Mouse (Mus musculus) cerebellum, adult 9-11 months (tissue): ENCODE results near the gene F3.

Source experiments
- DNase-seq: peaks from one replicate; pipeline ENCODE4 v3.0.0; 2022

The F3 gene

DNA sequence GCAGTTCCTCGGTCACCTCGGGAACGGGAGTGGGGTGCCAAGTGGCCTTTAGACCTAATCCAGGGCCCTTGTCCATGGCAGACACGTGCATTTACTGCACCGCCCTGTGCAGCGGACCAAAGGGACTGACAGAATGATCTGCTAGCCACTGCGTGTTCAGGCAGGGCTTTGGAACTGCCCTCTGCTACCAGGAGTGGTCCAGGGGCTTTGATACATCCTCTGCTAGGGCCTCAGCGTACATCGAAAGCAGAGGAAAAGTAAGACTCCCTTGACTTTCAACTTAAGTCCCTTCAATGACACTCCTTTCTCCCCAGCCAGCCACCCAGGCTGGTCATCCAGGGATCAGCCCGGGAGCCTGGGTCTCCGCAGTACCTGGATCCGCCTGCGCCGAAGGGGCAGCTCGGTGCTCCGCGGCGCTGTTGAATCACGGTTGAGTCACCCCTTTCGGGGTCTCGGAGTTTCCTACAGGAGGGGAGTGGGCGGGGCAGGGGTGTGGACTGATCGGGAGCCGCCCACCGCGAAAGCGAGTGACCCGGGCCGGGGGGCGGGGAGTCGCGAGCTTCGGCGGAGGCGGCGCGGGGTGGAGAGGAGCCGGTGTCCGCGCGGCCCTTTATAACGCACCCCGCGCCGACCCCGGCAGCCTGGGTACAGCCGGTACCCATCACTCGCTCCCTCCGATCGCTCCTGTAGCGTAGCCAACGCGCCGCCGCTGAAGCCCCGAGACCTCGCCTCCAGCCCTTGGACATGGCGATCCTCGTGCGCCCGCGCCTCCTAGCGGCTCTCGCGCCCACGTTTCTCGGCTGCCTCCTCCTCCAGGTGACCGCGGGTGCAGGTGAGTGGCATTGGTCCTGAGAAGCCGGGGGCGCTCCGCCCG is at the start of gene F3:
Gene F3 (plus strand): TSS at position 567 of the 874 bp plus-strand sequence.
- DNase-seq: peak; percentile 80

DNA sequence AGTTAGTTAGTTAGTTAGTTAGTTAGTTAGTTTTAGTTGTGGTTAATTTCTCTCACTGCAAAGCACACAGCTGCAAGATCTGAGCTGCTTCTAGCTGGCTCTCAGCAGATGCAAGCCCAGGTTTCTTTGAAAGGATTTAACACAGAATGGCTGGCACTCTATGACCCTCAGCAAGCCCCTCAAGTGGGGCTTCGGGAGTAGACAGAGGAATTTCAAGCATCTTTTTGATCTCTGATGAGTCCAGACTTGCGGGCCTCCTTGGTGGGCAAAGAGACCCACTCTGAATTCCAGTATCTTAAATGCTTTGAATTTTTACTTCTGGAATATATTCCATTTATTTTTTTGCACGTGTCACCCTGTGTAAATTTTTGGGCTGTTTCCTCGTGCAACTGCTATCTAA is 44.4 kb upstream of the F3 start:
- DNase-seq: no peak

DNA sequence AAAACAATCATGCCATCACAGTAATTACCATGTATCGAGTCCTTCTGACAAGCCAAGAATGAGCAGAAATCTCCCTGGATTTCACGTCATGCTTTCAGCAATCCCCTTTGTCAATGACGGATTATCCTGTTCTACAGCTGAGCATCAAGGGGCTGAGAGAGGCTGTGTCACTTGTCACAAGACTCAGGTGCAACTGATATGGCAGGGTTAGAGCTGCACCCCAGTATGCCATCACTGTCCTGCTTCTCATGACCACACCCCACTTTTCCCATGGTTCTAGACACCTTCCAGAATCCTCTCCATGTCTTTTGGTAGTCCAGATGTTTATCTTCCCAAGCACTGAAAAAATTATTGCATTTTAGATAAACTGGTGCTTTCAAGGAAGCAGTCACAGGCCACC is 43.9 kb upstream of the F3 start:
- no peak for DNase-seq

DNA sequence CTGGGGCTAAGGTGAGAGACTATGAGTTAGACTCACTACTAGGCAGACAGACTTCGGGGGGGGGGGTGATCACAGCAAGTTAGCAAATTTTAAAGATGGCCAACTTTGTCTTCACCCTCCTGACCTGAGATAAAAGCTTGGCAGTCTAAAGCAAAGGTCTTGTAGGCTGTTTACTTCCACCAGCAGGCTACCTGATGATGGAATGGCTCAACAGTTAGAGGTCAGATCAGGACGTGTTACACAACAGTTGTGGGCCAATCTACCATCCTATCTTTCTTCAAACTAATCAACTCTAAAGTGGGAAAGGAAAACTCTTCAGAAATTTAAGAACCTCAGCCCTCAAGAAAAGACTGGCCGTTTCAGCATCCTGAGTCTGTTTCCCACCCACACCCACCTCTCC is 43.1 kb upstream of the F3 start:
- DNase-seq: no peak

DNA sequence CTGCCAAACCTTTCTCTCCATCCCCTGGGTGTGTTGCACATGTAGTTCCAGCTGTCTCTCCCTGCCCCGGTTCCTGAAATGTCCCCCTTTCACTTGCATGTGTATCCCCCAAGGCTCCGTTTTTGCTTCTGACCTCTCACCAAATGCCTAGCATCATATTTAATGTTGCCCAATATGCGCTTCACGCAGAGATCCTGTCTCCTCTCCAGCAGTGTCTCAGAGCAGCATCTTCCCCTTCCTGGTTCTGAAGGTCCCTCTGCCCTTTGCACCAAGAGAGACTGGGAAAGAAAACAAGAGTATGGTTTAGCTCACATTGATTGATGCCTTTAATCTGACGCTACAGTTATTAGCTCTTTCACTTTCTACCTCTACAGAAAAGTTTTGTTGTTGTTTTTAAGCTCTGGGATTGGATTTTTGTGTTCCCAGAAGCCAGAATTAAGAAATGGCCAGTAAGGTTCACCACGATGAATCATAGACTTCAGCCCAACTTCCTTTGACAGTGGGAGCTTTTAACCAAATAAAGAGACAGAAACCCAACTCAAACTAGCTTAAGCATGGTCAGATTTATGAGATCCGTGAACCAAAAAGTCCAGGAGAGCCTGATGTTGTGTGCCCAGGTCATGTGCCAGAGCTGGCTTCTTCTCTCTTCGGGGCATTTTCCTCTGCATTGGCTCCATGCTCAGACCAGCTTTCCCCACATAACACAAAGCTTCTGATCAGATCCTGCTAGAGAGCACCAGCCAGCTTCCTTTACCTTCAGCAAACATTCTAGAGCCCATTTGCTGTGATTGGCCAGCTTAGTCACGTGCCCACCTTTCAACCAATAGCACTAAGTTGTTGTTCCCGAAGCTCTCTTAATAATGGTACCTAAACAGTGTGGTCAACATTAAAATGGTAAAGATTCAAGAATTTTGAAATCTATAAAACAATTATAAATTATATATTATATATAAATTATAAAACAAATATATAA is 40.6 kb upstream of the F3 start:
- DNase-seq: no peak

DNA sequence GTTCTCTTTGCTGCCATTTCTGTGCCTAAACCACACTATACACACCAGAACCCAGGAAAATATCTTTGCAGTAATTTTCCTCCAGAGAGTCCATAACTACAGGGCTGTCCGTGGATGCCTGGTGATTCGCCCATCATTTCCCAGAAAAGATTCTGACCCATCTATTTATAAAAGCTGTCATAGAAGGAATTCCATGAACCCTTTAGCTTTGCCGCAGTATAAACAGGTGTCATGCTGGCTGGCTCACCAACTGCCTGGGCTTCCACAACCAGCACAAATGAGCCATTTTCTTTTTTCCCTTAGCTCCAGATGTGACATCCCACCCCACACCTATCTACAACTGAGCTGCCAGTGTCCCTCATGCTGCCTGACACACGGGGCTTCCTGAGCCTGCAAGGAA is 38.8 kb upstream of the F3 start:
- no peak for DNase-seq

DNA sequence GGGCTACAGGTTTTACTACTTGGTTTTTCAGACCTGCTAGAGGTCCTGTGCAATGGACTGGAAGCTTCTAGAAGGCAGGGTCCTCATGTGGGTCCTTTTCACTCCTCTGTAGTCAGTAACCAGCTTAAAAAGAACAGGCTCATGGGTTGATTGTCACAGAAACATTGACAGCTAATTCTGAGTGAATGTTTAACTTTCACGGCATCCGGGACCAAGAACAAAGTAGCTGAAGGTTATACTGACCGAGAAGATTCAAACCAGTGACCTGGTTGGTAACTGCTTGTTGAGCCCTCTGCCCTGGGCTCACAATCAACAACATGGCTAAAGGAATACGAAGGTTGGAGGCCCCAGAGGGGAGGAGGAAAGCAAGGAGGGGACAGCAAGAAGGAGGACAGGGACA is 38.4 kb upstream of the F3 start:
- DNase-seq: no peak

DNA sequence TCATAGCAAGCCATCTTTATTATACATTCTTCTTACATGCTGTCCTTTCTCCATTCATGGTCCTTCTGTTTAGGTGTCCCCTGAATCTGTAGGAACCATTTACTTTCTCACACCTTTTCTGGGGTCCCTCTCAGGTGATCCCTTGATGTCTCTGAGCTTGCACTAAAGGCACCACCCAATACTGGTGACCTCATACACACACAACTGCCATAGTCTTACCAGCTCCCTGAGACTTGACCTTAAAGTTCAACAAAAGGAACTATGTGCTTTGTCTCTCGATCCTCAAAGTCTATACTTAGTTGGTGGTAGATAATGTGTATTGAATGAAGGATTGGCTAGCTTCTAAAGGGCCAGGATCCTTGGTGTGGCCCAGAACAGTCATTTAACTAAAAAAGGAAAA is 37.4 kb upstream of the F3 start:
- DNase-seq: no peak

DNA sequence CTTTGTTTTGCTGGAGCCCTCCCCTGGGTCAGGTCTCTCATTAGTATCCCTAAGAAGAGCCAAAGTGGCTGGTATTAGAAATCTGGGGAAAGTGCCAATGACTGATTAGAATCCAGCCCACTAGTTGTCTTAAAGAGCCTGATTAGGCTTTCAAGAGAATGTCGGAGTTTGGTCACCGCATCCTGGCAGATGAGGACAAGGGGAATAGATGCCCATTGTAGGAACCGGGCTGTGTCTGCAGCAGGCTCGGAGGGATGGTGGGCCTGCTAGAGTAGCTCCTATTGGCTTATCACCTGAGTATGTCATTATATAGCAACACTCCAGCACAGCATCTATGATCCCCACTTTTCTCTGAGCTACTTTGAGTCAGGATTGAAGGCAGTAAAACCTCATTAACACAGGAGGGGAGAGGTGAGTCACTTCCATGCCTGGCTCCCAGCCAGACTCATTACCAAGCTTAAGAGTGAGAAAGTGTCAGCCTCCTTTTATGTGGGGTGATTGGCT is 36.9 kb upstream of the F3 start:
- DNase-seq: no peak

DNA sequence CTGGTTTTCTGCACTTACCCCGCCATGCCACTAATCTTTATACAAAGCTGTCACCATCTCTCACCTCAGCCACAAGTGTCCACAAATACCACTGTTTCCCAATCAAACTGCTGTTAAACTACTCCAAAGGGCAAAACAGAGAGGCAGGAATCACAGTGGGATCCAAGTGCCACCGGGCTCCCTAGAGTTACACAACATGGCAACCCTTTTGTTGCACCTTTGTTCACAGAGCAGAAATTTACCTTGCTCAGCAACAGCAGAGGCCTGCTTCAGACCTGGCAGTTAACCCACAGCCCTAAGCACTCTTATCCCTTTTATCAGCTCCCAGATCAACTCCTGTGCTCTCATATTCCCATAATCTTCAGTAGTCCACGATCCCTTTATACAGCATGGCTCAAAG is 35.6 kb upstream of the F3 start:
- no peak for DNase-seq

DNA sequence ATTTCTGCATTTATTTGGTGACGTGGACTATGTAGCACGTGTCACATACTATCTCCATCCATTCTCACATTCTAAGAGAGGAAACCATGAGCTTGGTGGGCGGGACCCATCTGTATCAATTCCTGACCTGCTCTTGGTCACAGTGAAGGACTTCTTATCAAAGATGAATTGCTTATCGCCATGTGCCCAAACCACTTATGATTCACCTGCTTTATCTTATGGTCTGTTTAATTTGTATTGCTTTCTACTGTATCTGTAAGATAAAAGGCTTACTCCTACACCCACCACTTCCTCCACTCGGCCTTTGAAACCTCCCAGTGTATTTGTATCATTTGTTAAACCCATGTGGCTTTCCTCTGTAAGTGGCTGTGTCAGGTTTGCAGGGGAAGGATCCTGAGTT is 34.3 kb upstream of the F3 start:
- no peak for DNase-seq

DNA sequence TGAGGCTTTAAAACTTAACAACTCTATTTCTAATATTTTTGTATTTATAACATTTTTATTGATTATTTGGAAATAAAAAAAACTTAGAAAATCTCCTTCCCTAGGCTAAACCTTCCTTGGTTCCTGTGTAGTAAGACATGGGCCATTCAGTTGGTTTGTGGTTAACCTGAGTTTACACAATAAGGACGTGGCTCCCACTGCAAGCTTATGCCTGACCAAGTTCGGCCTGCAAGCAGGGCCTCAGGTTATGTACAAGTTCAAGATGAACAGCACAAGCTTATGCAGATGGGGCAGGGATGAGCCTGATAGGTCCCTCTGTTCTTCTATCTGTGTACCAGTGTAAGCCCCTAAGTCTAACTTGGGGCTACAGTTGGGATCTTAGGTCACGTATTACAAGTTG is 33.6 kb upstream of the F3 start:
- no peak for DNase-seq

DNA sequence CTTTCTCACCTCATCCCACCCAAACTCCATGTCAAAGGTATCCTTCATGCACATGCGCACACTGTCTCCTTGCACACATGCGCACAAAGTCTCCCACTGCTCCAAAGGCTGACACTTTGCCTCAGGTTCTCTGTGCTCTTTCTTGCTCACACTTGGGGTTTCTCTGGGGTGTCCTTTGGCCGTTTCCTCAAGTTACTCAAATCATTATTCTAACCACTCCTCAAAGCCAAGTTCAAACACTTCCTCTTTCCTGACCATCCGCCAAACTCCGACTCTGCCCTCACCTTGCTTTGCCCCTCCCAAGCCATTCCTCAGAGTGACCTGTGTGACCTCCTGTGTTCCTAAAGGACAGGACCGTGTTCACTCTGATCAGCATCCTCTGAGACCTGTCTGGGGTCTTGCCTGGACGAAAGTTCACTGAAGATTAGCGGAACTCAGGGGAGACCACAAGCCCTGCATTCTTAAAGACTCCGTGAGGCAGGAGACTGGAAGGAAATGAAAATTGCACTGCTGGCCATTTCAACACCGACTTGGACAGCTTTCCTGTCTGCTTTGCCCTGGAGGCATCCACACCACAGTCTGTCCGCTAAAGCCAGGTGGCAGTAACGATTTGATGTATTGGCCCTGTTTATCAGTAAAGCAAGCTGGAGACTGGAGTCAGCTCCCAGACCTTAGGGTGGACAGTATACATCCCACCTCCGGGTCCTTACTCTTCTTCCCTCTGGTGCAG is 30.2 kb upstream of the F3 start:
- DNase-seq: no peak

DNA sequence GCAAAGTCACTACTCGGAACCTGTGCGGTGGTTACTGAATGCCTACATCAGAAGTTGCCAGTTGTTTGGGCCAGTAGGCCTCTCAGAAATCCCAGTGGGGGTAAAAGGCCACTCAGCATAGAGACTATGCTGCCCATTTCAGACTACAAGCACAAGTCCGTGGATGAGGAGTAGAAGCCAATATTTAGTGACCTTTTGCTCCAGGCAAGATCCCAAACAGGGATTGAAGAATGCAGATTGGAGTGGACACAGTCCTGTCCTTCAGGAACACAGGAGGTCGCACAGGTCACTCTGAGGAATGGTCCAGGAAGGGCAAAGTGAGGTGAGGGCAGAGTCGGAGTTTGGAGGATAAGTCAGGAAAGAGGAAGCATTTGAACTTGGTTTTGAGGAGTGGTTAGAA is 29.6 kb upstream of the F3 start:
- DNase-seq: no peak

DNA sequence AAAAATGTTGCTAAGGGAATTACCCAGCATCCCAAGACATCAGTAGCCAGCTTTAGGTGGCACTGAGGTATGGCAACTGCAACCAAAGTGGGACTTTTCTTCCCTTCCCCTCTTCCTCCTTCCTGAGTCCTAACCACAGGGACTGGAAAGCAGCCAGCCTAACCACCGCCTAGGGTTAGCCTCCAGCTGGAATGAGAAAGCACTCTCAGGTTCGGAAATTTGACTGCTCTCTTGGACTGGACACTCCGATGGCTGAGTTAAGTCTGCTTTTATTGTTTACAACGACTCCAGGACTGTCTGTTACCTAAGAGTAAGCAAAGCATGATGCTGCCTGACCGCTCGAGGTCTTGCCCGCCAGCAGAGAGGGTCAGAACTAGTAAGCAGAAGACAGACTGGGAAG is 26.2 kb upstream of the F3 start:
- no peak for DNase-seq

DNA sequence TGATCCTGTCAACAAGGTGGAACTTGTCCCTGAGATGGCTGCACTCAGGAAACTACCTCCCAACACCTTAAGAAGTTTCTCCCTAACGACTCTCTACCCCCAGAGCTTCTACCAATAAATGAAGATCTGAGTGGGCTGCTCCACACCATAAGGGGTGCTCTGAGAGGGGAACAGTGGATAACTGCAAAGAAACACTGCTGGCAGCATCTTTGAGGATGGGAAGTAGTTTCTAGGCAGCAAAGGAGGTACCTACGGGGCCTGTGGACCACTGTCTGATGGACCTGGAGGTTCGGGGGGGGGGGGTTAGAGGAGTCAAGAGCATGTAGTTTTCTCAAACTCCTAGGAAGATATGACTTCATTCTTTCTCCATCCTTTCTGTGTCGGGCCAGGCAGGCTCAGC is 23.9 kb upstream of the F3 start:
- no peak for DNase-seq

DNA sequence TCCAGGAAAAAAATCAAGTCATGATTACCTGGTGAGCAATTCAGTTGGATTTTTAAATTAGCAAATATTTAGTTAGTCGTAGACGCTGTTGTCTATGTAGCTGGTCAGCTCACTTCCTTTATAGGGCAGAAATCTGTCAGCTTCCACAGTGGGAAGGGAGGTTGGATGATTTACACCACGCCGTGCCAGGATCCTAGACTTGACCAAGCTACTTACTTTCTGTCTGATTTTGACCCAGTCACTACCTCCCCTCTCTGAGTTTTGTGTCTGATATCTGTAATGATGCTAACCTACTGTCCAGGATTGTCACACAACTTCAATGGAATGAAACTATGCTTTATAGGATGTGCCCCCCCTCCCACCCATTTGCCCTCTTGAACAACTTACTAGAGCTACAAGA is 23.5 kb upstream of the F3 start:
- DNase-seq: no peak

DNA sequence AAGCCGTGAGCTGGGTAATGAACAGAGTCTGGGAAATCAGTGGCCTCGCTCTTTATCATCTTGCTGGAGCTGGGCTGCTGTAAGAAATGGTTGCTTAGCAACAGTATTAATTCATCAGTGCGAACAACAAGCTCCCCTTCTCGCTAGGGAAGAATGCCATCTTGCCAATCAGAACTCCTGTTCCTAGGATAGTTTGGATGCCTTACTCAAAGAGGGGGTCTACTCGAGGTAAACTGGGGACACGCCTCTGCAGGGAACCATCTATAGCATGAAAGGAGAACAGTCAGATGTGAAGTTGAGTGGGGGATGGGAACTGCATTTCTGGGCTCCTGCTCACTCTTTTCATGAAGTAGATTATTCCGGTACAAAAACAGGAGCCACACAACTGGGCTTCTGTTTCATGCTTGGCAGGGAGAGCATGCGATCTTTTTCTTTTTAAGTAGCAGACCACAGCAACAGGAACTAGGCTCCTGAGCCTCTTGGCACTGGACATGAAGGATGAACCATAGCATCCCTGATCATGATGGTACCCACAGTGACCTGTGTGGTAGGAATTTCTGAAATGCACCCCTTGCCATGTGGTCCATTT is 22.9 kb upstream of the F3 start:
- no peak for DNase-seq

DNA sequence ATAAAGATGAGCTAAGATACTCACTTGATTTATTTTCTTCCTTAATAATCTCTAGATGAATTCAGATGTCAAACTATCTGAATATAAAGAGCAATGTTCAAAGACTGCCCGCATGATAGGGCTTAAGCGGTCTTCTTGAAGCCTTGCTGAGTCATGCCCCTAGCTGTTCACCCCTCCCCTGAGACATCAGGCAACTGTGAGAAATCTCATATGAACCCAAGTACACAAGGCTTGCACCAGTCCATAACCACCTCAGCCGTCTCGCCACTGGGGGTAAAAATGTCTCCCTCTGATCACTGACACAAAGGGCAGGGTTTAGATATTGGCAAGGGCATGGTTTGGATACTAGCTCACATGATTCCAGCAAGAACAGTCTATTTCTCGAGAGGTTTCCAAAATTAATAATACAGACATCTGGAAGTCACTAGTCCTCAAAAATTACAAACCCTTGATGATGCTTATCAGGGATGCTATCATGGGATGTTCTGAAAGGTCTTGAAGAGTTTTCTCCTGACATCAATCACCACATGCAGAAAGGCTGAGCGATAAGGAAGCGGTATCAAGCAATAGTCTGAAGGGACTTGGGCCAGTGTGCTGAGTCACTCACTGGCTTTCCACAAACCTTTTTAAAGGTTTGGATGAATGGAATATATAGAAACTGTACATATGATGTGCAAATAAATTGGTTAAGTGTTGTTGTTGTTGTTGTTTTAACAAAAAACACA is 20.0 kb upstream of the F3 start:
- DNase-seq: no peak

DNA sequence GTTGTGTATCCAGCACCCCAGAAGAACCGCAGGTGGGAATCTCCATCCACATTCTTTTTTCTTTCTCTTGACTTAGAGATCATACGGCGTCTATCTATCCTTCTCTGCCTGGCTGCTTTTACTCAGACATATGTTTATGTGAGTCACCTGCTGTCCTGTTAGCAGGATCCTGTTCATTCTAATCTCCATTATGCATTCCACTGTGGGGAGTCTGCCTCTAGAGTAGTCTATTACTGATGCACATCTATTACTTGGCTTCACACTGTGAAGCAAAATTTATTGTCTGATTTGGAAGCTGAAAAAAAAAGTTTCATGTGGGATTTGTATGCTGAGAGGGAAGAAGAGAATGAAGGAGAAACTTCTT is 19.5 kb upstream of the F3 start:
- DNase-seq: no peak

DNA sequence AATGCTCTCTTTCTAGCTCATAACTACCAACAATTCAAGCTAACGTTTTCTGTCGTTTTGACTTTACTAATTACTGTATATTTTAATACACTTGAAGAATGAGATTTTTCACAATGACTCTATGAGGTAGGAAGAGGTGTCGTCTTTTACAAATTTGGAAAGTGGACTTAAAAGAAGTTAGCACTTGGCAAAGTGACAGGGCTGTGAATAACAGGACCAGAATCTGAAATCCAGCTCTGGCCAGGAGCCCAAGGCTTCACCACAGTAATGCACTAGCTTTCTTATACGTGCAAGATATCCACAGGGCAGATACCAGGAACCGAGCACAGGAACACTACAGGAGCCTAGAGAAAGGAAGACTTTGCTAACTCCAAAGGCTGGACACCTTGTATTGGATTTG is 17.2 kb upstream of the F3 start:
- DNase-seq: no peak

DNA sequence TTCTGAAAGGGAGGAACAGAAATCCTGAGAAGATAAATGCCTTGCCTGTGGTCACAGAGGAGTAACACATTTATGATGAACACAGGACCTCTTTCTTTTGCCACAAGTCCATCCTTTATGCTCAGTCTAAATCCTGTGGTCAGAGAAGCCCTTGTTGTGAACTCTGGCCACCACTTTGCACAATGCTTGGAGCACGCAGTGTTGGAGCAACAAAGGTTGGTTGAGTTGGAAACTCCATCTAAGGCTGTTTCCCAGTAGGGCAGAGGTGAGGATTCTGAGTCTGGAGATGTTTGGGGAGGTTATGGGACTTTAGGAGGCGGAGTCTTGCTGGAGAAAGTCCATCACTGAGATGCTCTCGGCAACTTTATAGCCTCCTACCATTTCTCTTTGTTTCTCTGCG is 16.2 kb upstream of the F3 start:
- DNase-seq: no peak
